Mouse (Mus musculus) 3134 (cell line): ENCODE results near the gene Slc25a20.

Source experiments
- DNase-seq: peaks from one replicate; pipeline ENCODE4 v3.0.0-alpha.2; 2011; ENCODE audit warnings: low spot score; ENCODE audit not compliant: insufficient read length; ENCODE audit errors: extremely low read depth

Gene Slc25a20

GRCm38 (mm10) chr9:108686475-108686887 lies 24.6 kb downstream of the Slc25a20 start:
- no peak for DNase-seq

DNA sequence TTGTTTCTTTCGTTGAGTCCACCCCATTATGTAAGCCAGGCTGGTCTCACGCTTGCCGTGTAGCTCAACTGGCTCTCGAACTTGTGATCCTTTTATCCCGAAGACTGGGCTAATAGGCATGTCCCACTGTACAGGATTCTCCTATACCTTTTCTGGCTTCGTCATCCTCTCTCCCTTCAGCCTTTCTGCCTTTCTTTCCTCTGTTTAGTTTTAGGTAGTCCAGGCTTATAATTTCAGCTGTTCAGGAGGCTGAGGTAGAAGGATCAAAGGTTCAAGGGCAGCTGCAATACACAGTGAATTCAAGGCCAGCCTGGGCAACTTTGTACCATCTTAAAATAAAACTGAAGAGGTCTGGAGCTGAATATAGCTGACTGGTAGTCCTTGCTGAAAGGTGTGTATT lies 25.3 kb downstream of the Slc25a20 start:
- DNase-seq: no peak

DNA sequence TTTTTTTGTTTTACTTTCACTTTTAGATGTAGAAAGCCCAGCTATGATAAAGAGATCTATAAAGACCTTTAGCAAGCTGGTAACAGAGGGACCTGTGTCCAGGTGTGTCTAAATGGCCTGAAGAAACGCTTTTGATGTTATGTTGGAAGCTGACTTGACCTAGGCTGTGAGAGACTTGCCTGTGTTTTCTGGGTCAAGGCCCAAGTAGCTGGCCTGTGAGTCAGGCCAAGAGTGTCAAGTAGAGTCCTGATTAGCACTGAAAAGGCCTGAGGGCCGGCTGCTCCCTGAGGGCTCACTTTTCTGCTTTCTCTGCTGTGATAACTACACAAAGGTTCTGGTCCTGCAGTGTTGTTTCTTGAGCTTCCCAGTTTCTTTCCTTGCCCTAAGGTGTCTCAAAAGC lies 25.8 kb downstream of the Slc25a20 start:
- DNase-seq: no peak

DNA sequence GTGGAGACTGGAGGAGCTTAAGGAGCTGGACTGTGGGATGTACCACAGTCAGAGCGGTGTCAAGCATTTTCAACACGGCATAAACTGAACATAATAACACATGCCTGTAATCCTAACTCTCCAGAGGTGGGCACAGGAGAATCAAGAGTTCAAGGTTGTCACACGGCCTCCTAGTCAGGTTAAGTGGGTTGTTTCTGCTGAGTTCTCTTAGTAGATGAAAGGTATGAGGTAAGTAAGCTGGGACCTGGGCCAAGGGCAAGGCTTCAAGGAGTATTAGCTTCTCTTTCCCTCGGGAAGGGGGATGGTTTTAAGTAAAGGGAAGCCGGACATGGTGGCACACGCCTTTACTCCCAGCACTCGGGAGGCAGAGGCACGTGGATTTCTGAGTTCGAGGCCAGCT lies 26.6 kb downstream of the Slc25a20 start:
- no peak for DNase-seq

DNA sequence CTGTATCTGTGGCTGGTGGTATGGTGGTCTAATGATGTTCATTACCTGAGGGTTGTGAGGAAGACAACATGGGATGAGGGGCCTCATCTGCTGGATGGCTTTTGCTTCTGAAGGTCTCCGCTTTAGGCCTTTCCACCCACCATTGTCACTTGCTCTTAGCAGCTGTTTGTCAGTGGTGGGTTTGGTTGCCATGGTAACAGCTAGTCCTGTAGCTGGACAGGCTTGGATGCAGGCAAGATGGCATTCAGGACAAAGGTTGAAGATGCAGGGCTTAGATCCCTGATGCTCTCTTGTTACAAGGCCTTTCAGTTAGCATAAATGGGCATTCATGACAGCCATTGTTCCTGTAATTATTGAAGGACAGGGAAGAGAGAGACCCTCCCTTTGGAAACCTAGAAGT lies 27.2 kb downstream of the Slc25a20 start, which contains the start of gene Prkar2a:
Gene Prkar2a, plus strand, starts transcription at position 209 of the 400 bp plus-strand sequence.
- no peak for DNase-seq

- DNase-seq: no peak
These were observed 28.1 kb downstream of the Slc25a20 start for GRCm38 (mm10) chr9:108689993-108690392.

GRCm38 (mm10) chr9:108690914-108691313 lies 29.0 kb downstream of the Slc25a20 start:
- DNase-seq: no peak

DNA sequence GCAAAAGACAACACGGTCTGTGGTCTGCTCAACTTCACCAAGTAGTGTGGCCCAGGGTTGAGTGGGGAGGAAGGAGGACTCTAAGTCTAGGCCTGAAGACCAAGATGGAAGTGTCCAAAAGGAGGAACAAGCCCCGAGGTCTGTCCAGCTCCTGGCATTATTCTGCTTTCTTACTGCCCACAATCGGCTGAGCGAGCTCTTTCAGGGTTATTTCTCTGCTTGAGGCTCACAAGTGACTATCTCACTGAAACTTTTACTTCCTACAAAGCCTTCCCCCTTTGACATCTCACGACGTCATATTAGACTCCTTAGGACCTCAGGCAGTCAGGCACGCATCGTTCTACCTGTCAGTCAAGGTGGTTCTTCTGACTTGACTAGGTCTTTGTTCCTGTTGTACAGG lies 29.5 kb downstream of the Slc25a20 start:
- no peak for DNase-seq

DNA sequence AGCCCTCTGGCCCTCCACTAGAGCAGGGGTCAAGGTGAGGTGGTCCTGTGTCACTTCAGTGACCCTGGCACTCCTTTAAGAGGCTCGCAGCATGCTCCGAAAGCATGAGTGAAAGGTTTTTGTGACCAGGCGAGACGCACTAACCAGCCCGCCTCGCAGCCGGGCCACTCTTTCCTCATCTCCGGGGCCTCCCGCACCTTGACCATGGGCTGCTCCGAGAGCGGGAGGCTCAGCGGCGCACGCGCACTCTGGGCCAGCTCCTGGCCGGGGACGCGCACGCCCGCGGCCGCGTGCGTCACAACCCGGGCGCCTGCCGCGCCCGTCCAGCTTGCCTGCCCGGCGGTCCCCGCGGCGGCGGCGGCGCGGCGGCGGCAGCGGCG lies 29.9 kb downstream of the Slc25a20 start:
- peak; percentile 92 for DNase-seq

- peak; percentile 78 for DNase-seq
These were observed 30.5 kb downstream of the Slc25a20 start for GRCm38 (mm10) chr9:108692226-108693041.

GRCm38 (mm10) chr9:108693946-108694345 lies 32.1 kb downstream of the Slc25a20 start:
- DNase-seq: no peak

DNA sequence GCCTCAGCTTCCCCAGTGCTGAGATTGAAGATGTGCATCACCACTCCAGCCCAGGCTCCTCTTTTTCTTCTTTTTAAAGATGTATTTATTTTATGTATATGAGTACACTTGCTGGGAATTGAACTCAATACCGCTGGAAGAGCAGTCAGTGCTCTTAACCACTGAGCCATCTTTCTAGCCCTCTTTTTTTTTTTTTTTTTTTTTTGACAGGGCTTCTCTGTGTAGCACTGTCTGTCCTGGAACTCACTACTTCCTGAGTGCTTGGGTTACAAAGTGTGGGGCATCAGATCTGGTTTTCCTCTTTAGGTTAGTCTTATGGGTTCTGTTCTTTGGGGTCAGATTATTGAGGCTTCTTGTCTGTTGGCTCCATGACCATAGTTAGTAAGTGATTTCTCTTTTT lies 32.6 kb downstream of the Slc25a20 start:
- DNase-seq: no peak

DNA sequence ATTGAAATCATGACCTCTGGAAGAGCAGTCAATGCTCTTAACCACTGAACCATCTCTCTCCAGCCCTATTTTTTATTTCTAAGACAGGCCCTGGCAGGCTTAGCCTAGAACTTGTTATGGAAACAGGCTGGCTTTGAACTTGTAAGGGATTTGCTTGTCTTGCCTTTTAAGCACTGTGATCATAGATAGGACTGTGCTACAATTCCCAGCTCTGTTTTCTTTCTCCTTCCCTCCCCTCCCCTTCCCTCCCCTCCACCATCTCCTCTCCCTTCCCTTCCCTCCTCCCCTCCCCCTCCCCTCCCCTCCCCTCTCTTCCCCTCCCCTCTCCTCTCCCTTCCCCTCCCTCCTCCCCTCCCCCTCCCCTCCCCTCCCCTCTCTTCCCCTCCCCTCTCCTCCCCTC lies 40.6 kb downstream of the Slc25a20 start:
- DNase-seq: no peak

DNA sequence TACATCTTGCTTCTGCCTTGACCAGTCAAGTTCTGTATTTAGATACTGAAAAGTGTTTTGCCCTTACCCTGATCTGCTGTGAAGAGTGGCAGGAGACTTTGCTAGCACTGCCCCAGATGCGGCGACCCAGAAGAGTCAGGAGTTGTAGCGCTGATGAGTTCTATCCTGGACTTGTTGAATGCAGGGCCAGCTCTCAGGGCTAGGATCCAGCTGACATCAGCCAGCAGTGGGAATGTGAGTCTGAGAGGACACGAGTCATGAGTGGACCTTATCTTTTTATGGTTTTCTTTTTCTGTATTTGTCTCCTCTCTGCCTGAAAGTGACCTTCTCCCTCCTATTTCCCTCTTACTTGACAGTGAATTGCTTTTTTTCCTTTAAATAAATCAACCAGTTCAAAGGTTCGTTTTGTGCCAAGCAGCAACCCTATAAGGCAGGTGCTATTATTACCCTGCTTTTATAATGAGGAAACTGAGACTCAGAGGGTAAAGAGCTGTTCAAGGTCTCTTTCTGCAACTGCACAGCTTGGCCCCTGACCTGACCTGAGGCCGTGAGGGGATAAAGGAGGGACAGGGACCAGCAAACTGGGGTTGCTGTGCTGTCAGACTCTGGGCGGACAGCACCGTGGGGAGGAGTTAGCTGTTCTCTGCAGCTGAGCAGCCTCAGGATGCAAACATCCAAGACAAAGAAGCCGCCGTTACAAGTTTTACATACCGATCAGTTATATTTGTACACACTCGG lies 41.7 kb downstream of the Slc25a20 start:
- no peak for DNase-seq

DNA sequence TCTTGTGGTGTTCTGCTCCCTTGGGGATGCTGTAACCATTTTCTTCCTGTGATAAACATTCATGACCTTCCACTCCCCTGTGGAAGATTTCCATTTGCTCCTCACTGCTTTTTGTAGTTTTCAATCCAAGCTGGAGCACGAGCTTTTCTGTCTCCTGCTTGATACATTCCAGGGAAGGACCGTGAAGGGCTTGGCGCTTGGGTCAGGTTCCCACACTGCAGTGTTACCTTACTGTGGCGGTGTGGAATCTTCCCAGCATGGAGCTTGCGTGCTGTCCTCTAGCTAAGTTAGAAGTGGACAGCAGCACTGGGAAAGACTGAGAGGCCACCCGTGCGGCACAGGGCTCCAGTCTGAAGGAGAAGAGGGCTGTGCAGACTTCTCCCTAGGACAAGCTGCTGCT lies 42.7 kb downstream of the Slc25a20 start:
- DNase-seq: no peak

- DNase-seq: no peak
These were observed 45.3 kb downstream of the Slc25a20 start for GRCm38 (mm10) chr9:108707212-108707611.

DNA sequence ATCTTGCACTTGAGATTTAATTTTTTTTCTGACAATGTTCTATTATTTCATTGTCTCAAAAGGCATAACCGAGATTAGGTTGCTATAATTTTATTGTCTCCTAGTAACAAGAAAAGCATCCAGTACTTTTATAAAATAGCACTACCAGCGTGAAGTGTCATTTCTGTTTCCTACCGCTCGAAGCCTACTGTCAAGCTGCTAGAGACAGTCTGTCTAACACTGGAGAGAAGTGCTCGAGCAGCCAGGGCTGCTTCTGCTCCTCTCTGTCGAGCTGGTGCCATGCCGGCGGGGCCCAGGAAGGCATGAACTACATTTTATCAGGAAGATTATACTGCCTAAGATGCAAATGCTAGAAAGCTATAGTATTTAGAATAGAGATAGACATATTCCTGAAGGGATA lies 46.9 kb downstream of the Slc25a20 start:
- DNase-seq: no peak

GRCm38 (mm10) chr9:108710767-108711166 lies 48.9 kb downstream of the Slc25a20 start:
- DNase-seq: no peak

- no peak for DNase-seq
These were observed 54.3 kb downstream of the Slc25a20 start for GRCm38 (mm10) chr9:108716199-108716598.

DNA sequence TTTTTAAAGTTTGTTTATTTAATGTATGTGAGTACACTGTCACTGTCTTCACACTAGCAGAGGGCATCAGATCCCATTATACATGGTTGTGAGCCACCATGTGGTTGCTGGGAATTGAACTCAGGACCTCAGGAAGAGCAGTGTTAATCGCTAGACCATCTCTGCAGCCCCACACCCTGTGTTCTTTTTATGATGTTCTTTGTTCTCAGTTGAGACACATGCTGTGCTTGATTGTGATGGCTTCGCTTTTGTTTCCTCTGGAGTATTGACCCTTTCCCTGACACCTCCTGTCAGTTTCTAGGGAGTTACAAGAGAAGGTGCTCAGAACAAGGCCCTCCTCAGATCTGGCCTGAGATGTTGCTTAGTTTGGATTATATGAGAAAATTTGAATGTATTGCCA lies 61.9 kb downstream of the Slc25a20 start:
- DNase-seq: no peak

- no peak for DNase-seq
These were observed 64.2 kb downstream of the Slc25a20 start for GRCm38 (mm10) chr9:108726116-108726515.

DNA sequence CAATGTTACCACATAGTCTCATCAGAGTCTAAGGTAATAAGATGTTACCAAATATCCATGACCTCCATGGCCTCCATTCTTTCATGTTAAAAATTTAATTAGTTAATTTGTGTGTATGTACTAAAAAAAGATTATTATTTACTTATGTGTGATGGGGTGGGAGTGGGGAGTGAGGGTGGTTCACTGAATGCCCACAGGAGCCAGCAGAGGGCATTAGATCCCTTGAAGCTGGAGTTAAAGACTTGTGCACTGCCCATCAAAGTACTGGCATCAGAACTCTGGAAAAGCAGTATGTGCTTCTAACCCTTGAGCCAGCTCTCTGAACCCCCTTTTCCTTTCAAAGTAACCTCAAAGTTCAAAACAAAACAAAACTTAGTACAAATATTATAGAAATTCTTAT lies 67.2 kb downstream of the Slc25a20 start:
- DNase-seq: no peak
